Mouse (Mus musculus): ENCODE data around the gene 4933428G20Rik.

DNA sequence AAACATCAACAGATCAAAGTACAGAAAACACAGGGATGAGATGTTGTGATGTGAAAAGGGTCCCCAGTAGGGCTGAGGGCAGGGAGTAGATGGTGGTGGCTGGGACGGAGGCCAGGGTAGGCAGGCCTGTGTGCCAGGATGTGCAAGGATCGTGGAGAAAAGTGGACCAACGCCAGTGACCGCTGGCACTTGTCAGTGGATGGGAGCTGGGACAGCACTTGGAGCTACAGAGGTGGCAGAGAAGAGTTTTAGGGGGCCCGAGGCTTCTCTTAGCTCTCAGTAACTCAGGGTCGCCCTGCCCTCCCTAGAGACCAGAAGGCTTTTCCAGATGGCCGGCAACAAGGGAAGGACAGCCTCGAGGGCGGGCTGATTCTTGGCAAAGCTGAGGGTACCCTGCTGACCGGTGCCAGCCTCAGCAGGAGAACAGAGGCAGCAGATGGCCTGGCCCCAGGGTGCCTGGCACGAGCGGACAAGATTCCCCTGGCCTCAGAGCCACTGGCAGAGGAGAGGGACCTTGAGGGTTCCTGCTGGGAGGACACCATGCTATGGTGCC lies 43.1 kb upstream of the 4933428G20Rik start:
- TF ChIP-seq CTCF (IDR thresholded peaks at IDR 0.05; ENCODE audit: low read depth), result no peak
- TF ChIP-seq EP300 (optimal IDR thresholded peaks at IDR 0.05), result no peak

All from stomach, postnatal 0 days (tissue).